Comparison of ENCODE assay signal across 22 mouse cellular contexts in genomic region chr15:27238301-27238700, GRCm38 (mm10).
DNase-seq lines count a peak whose midpoint lies in the region; ATAC-seq and TF ChIP-seq lines count a peak whose summit lies in the region.
"Had no signal": no experiment of that assay in that cellular context is flagged by ENCODE, and none has a peak within 500 bp of the region (broad histone marks: within the 10 kb centered on the region; RNA-seq: fewer than 3 reads in every experiment).

No protein-coding gene starts in this region.

- no peak for DNase-seq in heart, adult 9 months (ENCODE audit: low spot score in 2 of 2)
- peak; percentile 36 for DNase-seq in heart, postnatal 0 days (ENCODE audit: low spot score)
- DNase-seq in heart, adult 2 months = no peak
- DNase-seq in kidney, postnatal 10 days = peak; percentile 15
- DNase-seq in kidney, adult 11 months = no peak
- DNase-seq in lung, adult 18-20 months = no peak
- DNase-seq: adrenal gland, postnatal 14 days; cerebellum, adult 11-12 months; cerebellum, adult 9-10 months; cerebellum, postnatal 25 days; forebrain, postnatal 0 days; gastrocnemius, postnatal 14 days; kidney, adult 18-20 months had no signal

- H3K9me3 ChIP-seq in heart, embryonic 13.5 days = no peaks in the 10 kb centered on the region
- no peaks in the 10 kb centered on the region for H3K9me3 ChIP-seq in heart, postnatal 0 days (replicated peaks; ENCODE audit: control insufficient read depth, low read length)
- no peaks in the 10 kb centered on the region for H3K9me3 ChIP-seq in lung, embryonic 16.5 days (ENCODE audit: control insufficient read depth, low read length)
- H3K9me3 ChIP-seq: embryonic facial prominence, embryonic 13.5 days; forebrain, embryonic 13.5 days; hindbrain, embryonic 13.5 days had no signal

- H3K36me3 ChIP-seq in heart, embryonic 13.5 days = no peaks in the 10 kb centered on the region
- no peaks in the 10 kb centered on the region for H3K36me3 ChIP-seq in heart, postnatal 0 days (replicated peaks; ENCODE audit: control insufficient read depth, insufficient read depth, low read length)
- no peaks in the 10 kb centered on the region for H3K36me3 ChIP-seq in heart, adult 2 months (ENCODE audit: control insufficient read depth, insufficient read depth, low read length)
- H3K36me3 ChIP-seq in lung, embryonic 16.5 days (ENCODE audit: control insufficient read depth, insufficient read depth, low read length) = no peaks in the 10 kb centered on the region
- H3K36me3 ChIP-seq: embryonic facial prominence, embryonic 13.5 days; hindbrain, embryonic 13.5 days had no signal

- H3K27ac ChIP-seq in heart, embryonic 13.5 days (replicated peaks) = peak overlapping the region; percentile 67; the same call in 1 of the 2 replicates
- H3K27ac ChIP-seq in heart, postnatal 0 days (ENCODE audit: low read depth) = no peak overlapping the region
- no peak overlapping the region for H3K27ac ChIP-seq in heart, adult 2 months
- H3K27ac ChIP-seq in lung, embryonic 16.5 days (ENCODE audit: low read length) = no peak overlapping the region
- H3K27ac ChIP-seq: embryonic facial prominence, embryonic 13.5 days; forebrain, embryonic 13.5 days; hindbrain, embryonic 13.5 days; hindbrain, postnatal 0 days had no signal

- no peak overlapping the region for H3K9ac ChIP-seq in heart, embryonic 13.5 days
- H3K9ac ChIP-seq in heart, postnatal 0 days (replicated peaks; ENCODE audit: low read depth, low read length) = no peak overlapping the region
- H3K9ac ChIP-seq in heart, adult 2 months (ENCODE audit: low read depth, low read length) = no peak overlapping the region
- H3K9ac ChIP-seq in lung, embryonic 16.5 days (ENCODE audit: low read length) = no peak overlapping the region
- H3K9ac ChIP-seq: embryonic facial prominence, embryonic 13.5 days; forebrain, embryonic 13.5 days; forebrain, postnatal 0 days; hindbrain, embryonic 13.5 days had no signal

- no peak overlapping the region for H3K4me2 ChIP-seq in heart, embryonic 13.5 days
- no peak overlapping the region for H3K4me2 ChIP-seq in heart, postnatal 0 days (ENCODE audit: low read depth, low read length)
- H3K4me2 ChIP-seq in lung, embryonic 16.5 days (ENCODE audit: low read depth, low read length) = no peak overlapping the region
- H3K4me2 ChIP-seq: embryonic facial prominence, embryonic 13.5 days; forebrain, embryonic 13.5 days; hindbrain, embryonic 13.5 days had no signal

- intact Hi-C loops in heart, adult 2 months (cut with DNase I) = no loop called here

- no peaks in the 10 kb centered on the region for H3K27me3 ChIP-seq in heart, embryonic 13.5 days (replicated peaks)
- H3K27me3 ChIP-seq in heart, postnatal 0 days (ENCODE audit: control insufficient read depth, insufficient read depth, low read length) = no peaks in the 10 kb centered on the region
- no peaks in the 10 kb centered on the region for H3K27me3 ChIP-seq in heart, adult 2 months (ENCODE audit: control insufficient read depth, insufficient read depth, low read length)
- H3K27me3 ChIP-seq in lung, embryonic 16.5 days (ENCODE audit: control insufficient read depth, insufficient read depth, low read depth, low read length) = no peaks in the 10 kb centered on the region
- H3K27me3 ChIP-seq: CH12.LX; embryonic facial prominence, embryonic 13.5 days; forebrain, embryonic 13.5 days; hindbrain, embryonic 13.5 days had no signal

- no peak for TF ChIP-seq EP300 in heart, postnatal 0 days (IDR thresholded peaks at IDR 0.05; ENCODE audit: low read depth)
- TF ChIP-seq EP300 in heart, adult 2 months (IDR thresholded peaks at IDR 0.05; ENCODE audit: insufficient read depth, low read depth, low read length) = no peak

- no peak for ATAC-seq in heart, embryonic 13.5 days (ENCODE audit: extremely low read depth, insufficient number of reproducible peaks, low FRiP score, low TSS enrichment)
- peak; percentile 51 for ATAC-seq in heart, postnatal 0 days (ENCODE audit: insufficient read depth, low read depth)
- ATAC-seq in lung, embryonic 16.5 days (ENCODE audit: low read depth) = peak; percentile 74
- ATAC-seq: activated CD4-positive, CD25-positive, alpha-beta regulatory T cell, adult 4 months; forebrain, embryonic 13.5 days; forebrain, postnatal 0 days; hindbrain, postnatal 0 days; Patski had no signal

- WGBS in heart, embryonic 13.5 days = 50% methylated on average over 1 of the region's 1 CpGs
- WGBS in heart, postnatal 0 days = 60% methylated on average over 1 of the region's 1 CpGs
- WGBS in heart, adult 2 months = 42% methylated on average over 1 of the region's 1 CpGs
- WGBS in lung, embryonic 16.5 days = 55% methylated on average over 1 of the region's 1 CpGs

- no peak for TF ChIP-seq POLR2A in heart, adult 2 months (IDR thresholded peaks at IDR 0.05; ENCODE audit: insufficient read depth, low read depth, low read length)

- TF ChIP-seq CTCF in heart, postnatal 0 days (IDR thresholded peaks at IDR 0.05; ENCODE audit: low read depth) = no peak
- TF ChIP-seq CTCF in heart, adult 2 months (IDR thresholded peaks at IDR 0.05) = no peak

- H3K4me1 ChIP-seq in heart, embryonic 13.5 days = peaks cover 12% of the 10 kb centered on the region
- no peaks in the 10 kb centered on the region for H3K4me1 ChIP-seq in heart, postnatal 0 days (ENCODE audit: control insufficient read depth, insufficient read depth)
- H3K4me1 ChIP-seq in heart, adult 2 months (ENCODE audit: control insufficient read depth, insufficient read depth, low read length) = no peaks in the 10 kb centered on the region
- no peaks in the 10 kb centered on the region for H3K4me1 ChIP-seq in lung, embryonic 16.5 days (replicated peaks; ENCODE audit: control insufficient read depth, insufficient read depth, low read length)
- H3K4me1 ChIP-seq: embryonic facial prominence, embryonic 13.5 days; forebrain, embryonic 13.5 days; hindbrain, embryonic 13.5 days had no signal

- H3K4me3 ChIP-seq in heart, embryonic 13.5 days = no peak overlapping the region
- H3K4me3 ChIP-seq in heart, postnatal 0 days (ENCODE audit: low read depth, low read length) = no peak overlapping the region
- H3K4me3 ChIP-seq in heart, adult 2 months = no peak overlapping the region
- H3K4me3 ChIP-seq in lung, embryonic 16.5 days (ENCODE audit: low read length) = no peak overlapping the region
- H3K4me3 ChIP-seq: embryonic facial prominence, embryonic 13.5 days; forebrain, embryonic 13.5 days; hindbrain, embryonic 13.5 days had no signal

- no peaks in the 10 kb centered on the region for H3K79me2 ChIP-seq in heart, adult 2 months (replicated peaks; ENCODE audit: control insufficient read depth, insufficient read depth, low read length)

Comparison
In these comparisons a context has a peak if more than half of its experiments do, and no peak if none do; other contexts are left out.
1. DNase-seq: peak in heart, postnatal 0 days (single experiment) and kidney, postnatal 10 days (single experiment); none in heart, adult 9 months (0 of 2), heart, adult 2 months (0 of 2), kidney, adult 11 months (single experiment) and lung, adult 18-20 months (0 of 2).